Mouse (Mus musculus) liver, embryonic 14.5 days (tissue): ENCODE data around the gene Pde8a.
"Not testable (repeated sequence)": the region's sequence is repeated elsewhere in the genome, so short reads cannot be mapped to it uniquely, and the experiment has no call there.

Experiments
- CTCF ChIP-seq: IDR thresholded peaks from 2 replicates; pipeline ENCODE4 v1.5.1; 2016; ENCODE audit warnings: antibody characterized with exemption, low read depth, control low read depth
- EP300 ChIP-seq: IDR thresholded peaks from 2 replicates; pipeline ENCODE4 v1.6.1; 2016; ENCODE audit warnings: antibody characterized with exemption, low read depth

- TF ChIP-seq CTCF, EP300: not testable (repeated sequence)
Observed at GRCm38 (mm10) chr7:81203576-81203975, 9.8 kb upstream of the Pde8a start.
